Mouse (Mus musculus): Measurements from ENCODE around the gene Zfp169. TPM values are rescaled to one million over a fixed set of nuclear protein-coding genes. Genes with fewer than 3 reads are reported as not detected.

Zfp169 gene
- 1 to 10 TPM; 5.9 to 8.4 TPM for total RNA-seq (2021)
- long read RNA-seq, experiment 1, partial matches to known transcripts, result 0 of 1 reads
- long read RNA-seq, experiment 1, other reads (novel, unspliced or antisense), result 1 of 1 reads
- long read RNA-seq, experiment 2, partial matches to known transcripts, result 0 of 1 reads
- long read RNA-seq, experiment 2, other reads (novel, unspliced or antisense), result 0 of 1 reads

DNA sequence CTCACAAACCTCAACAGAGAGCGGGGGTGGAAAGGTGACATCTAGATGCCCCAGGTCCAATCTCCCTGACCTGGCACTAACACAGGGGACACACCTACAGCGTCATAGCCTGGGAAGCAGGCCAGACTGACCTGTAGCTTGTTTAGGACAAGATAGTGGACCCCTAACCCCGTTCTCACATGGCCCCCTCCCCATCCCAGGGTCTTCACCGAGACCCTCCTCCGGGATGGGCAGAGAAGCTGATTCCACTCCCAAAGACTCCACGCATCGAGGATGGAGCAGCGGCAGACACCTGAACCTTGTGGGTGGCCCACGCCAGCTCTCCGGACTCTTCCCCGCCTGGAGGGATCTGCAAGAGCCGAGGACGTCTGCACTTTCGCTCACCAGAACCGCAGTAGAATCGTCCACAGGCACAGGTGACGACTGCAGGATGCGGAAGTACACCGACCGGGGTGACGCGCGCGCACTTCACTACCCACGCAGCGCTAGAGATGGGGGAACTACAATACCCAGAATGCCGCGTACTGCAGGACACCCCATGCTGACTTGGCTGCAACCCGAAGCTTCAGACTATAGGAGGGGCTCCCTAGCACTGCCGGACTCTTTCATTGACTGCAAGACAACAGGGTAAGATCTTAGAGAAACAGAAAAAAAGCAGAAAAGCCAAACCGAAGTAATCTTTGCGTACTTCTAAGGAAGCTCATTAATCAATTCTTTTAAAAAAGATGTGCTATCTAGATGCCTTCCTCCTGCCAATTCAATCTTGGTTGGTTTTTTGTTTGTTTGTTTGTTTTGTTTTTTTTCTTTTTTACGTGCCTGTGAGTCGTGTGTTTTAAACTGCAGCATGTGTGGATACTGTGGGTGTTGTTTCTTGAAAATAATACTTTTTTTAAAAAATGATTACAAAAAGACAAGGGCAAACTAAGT lies at the start of gene Zfp169, which contains the start of gene A830005F24Rik:
Gene Zfp169, minus strand, starts transcription at position 449 of the 927 bp plus-strand sequence.
Gene A830005F24Rik, plus strand, starts transcription at position 568 of the 927 bp plus-strand sequence.
- DNase-seq, result peak; percentile 87

GRCm38 (mm10) chr13:48562336-48562735 lies 49.1 kb upstream of the Zfp169 start:
- DNase-seq, result no peak

GRCm38 (mm10) chr13:48561481-48561880 lies 48.2 kb upstream of the Zfp169 start:
- DNase-seq, result no peak

DNA sequence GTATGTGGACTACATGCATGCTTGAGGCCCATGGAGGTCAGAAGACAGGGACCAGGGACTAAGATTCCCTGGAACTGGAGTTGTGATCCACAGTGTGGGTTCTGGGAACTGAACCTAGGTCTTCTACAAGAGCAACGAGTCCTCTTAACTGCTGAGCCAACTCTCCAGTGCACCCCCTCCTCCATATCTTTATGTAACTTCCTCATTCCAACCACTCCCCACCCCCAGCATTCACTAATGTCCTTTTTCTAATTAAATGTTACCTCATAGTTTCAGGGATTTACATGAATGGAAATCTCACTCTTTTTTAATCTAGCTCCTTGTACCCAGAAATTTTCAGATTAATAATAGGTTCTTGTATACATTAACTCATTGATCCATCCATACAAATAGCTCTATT lies 42.7 kb upstream of the Zfp169 start:
- no peak for DNase-seq

- DNase-seq, result no peak
Measured at GRCm38 (mm10) chr13:48554552-48554951, 41.3 kb upstream of the Zfp169 start.

DNA sequence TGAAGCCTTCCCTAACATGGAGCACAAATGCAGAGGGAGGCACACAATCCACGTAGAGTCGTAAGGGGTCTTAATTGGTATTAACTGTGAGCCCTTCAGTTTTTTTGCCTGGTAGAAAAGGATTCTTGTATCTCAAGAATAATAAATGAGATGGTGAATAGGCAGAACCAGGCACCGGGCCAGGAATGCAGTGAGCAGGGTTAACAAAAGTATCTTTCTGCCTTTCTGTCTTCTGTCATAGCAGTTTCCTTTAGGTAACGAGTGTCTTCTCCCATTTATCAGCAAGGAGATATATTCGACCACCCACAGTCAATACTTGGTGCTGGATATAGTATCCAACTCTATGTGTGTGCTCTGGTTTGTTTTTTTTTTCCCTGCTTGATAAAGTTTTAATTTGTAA lies 40.3 kb upstream of the Zfp169 start:
- DNase-seq, result peak; percentile 59

DNA sequence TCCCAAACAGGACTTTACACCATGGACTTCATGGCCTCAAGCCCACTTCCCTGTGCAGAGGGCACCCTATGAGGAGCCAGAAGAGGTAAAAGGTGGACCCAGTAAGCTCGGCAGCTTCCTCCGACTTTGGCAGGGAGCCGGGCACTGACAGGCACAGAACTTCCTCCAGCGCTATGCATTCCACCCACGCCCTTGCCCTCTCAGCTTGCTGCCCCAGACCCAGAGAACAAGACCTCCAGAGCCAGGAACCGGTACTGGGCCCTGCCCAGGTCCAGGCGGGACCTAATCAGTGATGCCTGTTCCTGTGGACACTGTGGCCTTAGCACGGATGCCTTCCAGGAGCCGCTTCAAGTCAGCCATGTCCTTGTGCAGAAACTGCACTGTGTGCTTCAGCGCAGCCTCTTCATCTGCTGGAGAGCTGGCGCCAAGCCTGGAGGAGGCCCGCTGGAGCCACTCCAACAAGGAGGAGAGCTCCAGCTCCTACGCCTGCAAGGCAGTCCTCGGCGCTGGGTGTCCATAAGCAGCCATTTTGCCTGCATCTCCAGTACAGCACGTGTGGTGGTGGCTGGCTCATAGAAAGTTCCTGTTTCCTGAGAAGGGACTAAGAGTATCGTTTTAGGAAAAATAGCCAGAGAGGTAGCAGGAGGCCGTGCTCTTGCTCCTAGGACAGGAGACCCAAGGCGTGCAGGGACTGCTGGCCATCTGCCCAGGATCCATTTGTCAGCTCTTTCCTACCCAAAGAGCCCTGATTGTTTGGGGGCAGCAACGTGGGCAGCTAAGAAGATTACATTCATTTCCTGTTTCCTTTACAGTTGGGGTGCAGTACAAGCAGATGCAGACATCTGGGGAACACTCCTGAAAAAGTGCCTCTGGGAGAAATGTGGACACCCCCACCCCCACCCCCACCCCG lies 39.2 kb upstream of the Zfp169 start:
- peak; percentile 96 for DNase-seq

DNA sequence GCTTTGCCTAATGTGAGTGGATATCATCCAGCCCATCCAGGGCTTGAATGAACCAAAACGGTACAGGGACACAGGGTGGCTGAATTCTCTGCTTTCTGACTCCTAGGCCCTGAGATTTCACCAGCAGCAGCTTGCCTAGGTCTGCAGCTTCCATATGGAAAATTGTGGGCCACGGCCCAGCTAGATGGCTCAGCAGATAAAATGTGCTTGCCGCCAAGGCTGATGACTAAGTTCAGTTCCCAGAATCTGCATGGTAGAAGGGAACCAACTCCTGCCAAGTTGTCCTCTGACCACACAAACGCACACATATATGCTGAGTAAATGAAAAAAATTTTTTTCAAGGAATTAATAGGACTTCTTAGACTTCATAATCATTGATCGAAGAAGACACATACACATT lies 35.0 kb upstream of the Zfp169 start:
- peak; percentile 55 for DNase-seq

DNA sequence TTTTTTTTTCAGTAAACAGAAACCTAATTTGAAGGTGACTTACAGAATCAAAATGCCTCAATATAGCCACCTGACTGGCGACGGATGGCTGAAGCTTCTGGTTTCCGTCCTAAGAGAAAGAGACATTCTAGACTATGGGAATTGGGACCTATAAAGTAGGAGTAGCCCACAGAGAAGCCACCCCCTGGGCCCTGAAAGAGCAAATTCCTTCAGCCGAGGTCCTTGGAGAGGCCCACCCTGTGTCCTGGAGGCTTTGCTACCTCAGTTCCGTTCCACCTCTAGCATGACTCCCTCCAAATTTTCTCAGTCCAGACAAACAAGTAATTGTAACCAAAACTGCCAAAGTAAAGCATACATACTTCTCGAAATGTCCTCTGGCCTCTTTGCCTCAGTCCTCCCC lies 34.4 kb upstream of the Zfp169 start:
- no peak for DNase-seq

- DNase-seq, result peak; percentile 100
Measured at GRCm38 (mm10) chr13:48546330-48546917, 33.2 kb upstream of the Zfp169 start.

- peak; percentile 99 for DNase-seq
Measured at GRCm38 (mm10) chr13:48545476-48546281, 32.4 kb upstream of the Zfp169 start.

DNA sequence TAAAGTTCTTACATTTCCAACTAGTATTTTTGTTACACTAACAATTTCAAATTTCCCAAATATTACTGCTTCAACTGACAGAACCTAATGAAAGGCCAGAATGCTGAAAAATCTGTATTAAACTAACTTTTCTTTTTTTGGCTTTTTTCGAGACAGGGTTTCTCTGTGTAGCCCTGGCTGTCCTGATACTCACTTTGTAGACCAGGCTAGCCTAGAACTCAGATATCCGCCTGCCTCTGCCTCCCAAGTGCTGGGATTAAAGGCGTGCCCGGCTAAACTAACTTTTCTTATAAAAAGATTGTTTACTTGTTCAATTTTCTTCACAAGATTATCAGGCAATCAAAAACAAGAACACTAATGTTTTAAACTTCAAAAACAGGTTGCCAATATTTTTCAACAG lies 31.6 kb upstream of the Zfp169 start:
- no peak for DNase-seq

- no peak for DNase-seq
Measured at GRCm38 (mm10) chr13:48544391-48544790, 31.1 kb upstream of the Zfp169 start.

- DNase-seq, result no peak
Measured at GRCm38 (mm10) chr13:48540488-48540887, 27.2 kb upstream of the Zfp169 start.

DNA sequence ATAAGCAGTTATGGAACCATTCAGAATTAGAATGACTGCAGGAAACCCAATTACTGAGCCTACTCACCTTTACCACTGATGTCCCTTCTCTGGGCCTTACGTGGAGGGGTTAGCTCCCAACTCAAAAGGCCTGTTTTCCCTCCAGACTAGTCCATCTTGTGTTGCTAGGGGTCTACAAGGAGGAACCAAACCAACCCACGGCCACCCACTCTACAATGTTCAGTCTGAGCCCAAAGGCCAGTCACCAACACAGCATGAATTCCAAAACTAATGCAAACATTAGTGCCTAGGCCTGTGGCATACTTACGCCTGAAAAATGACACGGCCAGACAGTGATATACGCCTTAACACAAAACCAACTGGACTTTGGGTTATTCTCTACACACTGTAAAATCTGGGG lies 20.2 kb upstream of the Zfp169 start:
- no peak for DNase-seq

GRCm38 (mm10) chr13:48531448-48531847 lies 18.2 kb upstream of the Zfp169 start:
- DNase-seq, result no peak

DNA sequence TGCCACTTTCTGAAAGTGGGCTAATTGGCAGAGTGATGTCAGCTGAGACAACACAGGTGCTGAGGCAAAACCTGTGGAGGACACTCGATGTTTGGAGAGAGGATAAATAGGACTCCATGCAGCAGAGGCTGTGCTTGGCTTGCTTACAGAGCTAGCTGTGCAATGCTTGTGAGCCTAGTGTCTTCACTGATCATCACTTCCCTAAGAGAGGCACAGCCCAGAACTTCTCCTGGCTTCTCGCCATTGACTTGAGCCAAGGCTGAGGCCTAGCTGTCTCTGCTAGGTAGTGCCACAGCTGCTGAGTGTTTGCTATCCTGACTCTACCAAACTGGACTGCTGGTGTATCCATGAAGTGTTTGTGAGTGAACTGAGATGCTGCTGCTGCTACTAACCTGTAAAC lies 17.4 kb upstream of the Zfp169 start:
- DNase-seq, result peak; percentile 70

DNA sequence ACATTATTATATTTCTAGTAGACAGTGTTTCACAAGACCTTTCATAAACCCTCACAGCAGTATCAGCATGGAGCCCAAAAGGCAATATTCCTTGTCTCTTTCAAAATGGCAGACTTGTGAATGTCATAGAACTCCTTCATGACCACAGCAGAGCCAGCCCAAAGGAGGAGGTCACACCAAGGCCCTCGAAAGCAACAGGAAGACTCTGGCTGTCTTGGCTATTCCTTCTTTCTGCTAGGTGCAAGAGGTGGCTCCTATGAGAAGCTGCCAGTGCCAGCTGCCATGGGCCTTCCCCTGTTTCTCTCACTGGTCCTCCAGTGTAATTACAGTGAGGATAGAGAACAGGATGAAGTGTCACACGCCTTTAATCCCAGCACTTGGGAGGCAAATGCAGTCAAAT lies 15.8 kb upstream of the Zfp169 start:
- no peak for DNase-seq

DNA sequence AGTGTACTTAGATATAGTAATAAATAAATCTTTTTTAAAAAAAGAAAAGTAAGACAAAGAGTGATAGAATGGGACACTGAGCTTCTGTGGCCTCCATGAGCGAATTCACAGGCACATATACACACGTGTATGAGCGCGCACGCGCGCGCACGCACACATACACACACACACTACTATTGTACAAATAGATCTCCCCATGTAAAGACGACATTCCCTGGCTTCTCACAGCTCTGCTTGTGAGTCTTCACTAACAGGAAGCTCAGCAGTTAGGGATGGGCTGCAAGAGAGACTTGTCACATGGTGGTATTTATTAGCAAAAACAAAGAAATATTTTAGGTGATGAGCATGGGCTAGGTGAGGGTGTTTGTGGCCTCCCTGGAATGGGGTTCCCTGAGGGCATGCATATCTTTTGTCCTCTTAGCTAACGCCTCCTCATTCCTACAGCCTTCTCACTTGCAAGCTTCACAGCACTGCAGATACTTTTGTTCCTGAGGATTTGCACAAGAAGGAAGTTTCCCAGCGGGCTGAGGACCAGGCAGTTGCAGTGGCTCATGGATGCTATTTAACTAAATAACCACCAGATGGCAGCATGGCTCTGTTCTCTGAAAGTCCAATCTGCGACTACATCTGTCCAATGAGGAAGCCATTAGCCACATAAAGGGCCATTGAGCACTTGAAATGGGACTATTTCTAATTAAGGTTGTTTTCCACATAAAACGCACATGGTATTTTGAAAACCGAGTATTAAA lies 15.0 kb upstream of the Zfp169 start:
- DNase-seq, result peak; percentile 73

GRCm38 (mm10) chr13:48525745-48526144 lies 12.5 kb upstream of the Zfp169 start:
- DNase-seq, result no peak

All from adrenal gland, postnatal 10 days (tissue).